Mouse (Mus musculus) cerebellum, postnatal 10 days (tissue): ENCODE measurements around the gene Pdcd1lg2.

ENCODE experiments used
- DNase-seq, 2 experiments: peaks; one replicate each; pipeline ENCODE4 v3.0.0; 2021; ENCODE audit warnings: mixed read lengths in 2 of 2

Pdcd1lg2 gene

GRCm38 (mm10) chr19:29472946-29473345 is 62.2 kb downstream of the Pdcd1lg2 start:
- DNase-seq: no peak

DNA sequence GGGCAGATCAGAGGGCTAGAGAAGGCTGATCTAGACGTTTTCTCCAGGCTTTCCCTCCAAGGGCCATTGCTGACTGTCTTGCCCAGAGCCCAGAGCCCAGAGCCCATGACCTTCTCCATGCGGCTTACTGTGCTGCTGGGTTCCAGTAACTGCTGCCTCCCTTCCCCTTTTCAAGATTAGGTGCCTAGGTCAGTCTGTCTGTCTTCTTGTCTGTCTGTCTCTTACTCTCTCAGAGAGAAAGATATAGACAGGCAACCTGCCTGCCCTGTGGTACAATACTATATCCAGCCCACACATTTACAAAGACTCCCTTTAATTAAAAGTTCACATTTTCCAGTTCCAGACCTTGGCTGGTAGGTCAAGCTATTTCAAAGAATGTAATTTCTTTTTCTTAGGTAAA is 64.1 kb downstream of the Pdcd1lg2 start:
- no peak for DNase-seq

DNA sequence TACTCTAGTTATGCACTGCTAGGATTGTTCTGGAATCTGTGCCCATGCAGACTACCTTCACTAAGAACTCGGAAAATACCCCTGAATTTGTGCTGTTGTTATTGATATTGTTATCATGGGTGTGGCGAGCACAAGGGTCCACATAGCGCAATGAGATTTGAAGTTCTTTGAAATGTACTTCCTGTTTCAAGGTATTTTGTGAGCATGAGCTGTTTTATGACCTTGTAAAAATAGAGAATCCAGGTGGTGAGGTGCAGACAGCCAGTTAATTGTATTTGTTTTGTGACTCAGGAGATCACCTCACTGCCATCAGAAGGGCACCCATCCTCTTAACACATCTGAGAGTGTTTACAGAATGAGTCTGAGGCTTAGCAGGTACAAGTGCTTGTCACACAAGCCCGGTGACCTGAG is 64.5 kb downstream of the Pdcd1lg2 start:
- DNase-seq: no peak

DNA sequence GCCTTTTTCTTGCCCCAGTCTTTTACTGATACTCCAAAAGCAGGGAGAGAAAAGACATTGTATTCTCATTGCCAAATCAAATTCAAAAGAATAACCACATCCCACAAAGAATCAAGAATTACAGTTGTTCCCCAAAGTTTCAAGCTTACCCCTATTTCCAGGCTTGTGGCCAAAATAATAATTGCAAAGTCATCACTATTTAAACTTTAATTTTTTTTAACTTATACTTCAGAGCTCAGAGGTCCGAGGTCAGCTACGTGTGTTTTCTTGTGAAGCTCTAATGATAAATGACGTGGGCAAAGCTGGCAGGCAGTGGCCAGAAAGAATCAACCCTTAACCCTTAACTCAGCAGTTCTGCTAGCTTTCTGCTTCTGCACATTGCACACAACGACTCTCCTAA is 67.9 kb downstream of the Pdcd1lg2 start:
- no peak for DNase-seq

- no peak for DNase-seq
These were observed 70.9 kb downstream of the Pdcd1lg2 start for GRCm38 (mm10) chr19:29481578-29481977.

DNA sequence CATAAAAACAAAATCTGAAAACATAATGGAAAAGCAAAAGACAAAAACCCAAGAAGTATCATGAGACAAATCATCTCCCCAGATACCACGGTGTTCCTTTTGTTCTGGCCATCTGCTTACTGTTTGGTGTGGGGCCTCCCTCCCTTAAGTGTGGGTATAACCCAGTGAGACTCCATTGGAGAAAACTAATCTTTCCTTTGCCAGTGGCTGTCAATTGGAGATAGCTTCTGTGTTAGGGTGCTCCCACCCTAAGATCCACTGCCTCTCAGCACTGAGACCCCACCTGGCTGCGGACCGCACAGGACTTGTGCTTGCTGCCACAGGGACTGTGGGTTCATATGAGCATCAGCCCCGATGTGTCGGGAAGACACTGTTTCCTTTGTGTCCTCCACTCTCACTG is 71.4 kb downstream of the Pdcd1lg2 start:
- no peak for DNase-seq

GRCm38 (mm10) chr19:29482637-29483036 is 71.9 kb downstream of the Pdcd1lg2 start:
- DNase-seq: no peak

DNA sequence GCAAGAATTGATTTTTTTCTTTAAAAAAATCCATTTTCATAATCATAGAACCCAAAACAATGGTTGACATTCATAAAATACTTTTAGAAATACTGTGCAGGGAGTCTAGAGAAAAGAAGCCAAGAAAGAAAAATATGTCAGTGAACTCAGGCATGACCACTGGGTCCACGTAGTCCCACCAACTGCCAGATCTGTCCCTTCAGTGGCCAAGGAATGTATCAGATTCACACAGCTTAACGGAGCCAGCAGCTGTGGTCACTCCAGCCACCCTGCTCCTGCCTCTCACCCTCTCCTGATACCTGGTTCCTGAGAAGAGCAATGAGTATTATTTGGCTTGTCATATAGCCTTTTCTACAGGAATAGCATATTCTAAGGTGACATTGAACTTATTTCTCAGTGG is 72.7 kb downstream of the Pdcd1lg2 start:
- no peak for DNase-seq

- DNase-seq: no peak
These were observed 73.8 kb downstream of the Pdcd1lg2 start for GRCm38 (mm10) chr19:29484537-29484936.

DNA sequence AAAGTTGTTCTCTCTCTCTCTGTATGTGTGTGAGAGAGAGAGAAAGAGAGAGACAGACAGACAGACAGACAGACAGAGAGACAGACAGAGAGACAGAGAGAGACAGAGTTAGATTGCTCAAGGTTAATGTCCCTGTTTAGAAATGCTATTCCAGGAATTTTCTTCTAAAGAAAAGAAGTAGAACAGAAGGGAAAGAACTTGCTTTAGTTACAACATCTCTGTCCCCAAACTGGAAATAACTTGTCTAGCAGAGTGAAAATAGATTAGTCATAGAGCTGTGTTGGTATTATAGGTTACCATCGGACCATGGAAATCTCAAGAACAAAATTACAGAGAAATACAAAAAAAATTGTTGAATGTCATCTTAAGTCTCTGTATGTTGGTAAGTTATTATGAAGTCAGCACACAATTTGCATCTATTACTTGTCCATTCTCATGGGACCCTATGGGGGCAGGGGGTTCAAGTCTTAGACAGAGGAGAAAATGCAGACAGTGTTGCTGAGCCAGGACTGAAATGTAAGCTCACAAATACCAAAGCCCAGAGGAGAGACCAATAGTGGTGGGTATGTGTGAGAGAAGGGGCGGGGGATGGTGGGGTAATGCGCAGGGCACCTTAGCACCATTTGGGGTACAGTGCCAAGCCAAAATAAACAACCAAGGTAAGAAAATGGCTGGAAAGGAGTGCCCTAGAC is 74.7 kb downstream of the Pdcd1lg2 start:
- no peak for DNase-seq

DNA sequence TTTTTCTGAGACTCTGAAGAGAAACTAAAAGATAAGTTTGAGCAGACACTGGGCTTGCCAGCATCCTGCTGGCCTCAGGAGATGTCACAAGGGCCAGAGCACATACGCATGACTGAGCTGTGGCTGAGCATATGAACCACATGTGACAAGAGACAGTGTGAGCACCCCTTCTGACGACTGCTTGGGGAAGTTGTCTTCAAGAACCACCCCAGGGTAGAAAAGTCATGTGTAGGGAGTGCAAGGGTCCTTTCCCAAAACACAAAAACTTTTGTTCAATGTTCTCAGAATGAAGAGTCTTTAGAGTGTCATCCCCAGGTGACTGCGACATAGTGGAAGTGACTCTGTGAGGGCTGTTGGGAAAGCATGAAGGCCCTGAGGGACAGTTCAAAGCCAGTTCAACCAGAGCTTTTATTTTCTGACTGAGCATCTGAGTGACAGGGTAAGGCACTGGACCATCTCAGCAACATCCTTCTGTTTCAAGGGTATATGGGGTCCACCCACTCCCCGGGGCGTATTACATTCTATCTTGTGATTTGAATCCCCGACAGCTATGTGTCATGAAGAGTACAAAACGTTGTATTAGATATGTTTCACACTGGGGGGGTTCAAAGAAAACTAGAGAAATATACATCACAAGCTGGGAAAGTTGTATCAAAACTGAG is 76.0 kb downstream of the Pdcd1lg2 start:
- DNase-seq: peak; percentile 7 to 31

GRCm38 (mm10) chr19:29487326-29488072 is 76.8 kb downstream of the Pdcd1lg2 start:
- DNase-seq: no peak

- DNase-seq: no peak
These were observed 77.3 kb downstream of the Pdcd1lg2 start for GRCm38 (mm10) chr19:29488073-29488390.

GRCm38 (mm10) chr19:29488420-29488819 is 77.7 kb downstream of the Pdcd1lg2 start:
- no peak for DNase-seq

- no peak for DNase-seq
These were observed 79.1 kb downstream of the Pdcd1lg2 start for GRCm38 (mm10) chr19:29489785-29490284.

GRCm38 (mm10) chr19:29491467-29491866 is 80.7 kb downstream of the Pdcd1lg2 start:
- DNase-seq: no peak

DNA sequence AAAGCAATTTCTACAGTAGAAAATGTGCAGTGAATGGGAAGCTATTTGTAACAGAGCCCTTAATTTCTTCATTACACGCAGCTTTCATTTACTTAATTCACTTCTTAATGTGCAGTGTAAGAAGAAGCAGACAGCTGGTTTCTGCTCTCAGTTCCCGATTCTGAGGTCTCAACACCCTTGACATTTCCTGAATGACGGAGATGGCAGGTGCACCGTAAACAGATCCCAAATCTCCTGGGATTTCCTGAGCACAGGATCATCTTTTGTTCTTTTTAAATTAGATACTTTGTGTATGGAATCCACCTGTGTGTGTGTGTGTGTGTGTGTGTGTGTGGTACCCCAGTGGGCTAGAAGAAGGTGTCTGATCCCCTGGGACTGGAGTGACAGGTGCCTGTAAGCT is 83.7 kb downstream of the Pdcd1lg2 start:
- DNase-seq: no peak

DNA sequence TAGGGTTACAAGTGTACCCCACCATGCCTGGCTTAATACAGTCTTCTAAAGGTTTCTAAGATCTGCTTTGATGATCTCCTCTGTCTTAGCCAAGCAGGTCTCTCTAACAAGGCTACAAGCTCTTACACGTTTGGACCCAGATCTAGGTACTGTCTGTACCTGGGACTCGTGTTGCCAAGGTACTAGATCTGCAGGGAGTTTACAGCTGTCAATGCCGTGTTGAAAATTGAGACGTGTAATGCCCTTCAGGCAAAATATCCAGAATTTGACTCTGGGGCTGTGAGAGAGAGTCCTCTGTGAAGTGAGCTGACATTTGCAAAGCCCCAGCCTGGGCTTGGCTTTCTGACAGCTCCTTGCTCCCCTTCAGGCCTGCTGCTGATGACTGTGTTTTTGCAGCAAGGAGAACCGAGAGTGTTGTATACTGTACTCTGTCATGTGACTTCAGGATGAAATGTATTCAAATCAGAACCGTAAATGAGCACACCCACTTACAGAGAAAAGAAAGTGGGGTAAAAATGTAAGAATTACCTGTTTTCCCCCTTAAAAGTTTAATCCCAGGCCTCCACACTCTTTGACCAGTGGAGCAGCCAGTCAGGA is 85.4 kb downstream of the Pdcd1lg2 start:
- DNase-seq: no peak

GRCm38 (mm10) chr19:29496786-29497557 is 86.3 kb downstream of the Pdcd1lg2 start:
- no peak for DNase-seq

DNA sequence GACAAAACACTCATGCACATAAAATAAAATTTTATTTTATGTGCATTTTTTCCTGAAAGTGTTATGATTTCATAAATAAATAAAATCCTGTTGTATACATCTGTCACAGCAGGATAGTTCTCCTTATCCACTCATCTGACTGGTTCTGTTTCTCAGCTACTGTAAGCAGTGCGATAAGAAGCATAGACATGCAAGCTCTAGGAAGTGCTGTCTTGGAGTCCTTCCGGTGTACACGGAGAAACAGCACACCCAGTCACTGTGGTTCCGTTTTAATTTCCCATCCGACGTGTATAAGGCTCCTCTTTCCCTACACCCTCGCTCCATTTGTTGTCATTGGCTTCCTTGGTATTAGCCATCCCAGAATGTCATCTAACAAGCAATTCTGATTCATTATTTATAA is 87.2 kb downstream of the Pdcd1lg2 start:
- DNase-seq: no peak

DNA sequence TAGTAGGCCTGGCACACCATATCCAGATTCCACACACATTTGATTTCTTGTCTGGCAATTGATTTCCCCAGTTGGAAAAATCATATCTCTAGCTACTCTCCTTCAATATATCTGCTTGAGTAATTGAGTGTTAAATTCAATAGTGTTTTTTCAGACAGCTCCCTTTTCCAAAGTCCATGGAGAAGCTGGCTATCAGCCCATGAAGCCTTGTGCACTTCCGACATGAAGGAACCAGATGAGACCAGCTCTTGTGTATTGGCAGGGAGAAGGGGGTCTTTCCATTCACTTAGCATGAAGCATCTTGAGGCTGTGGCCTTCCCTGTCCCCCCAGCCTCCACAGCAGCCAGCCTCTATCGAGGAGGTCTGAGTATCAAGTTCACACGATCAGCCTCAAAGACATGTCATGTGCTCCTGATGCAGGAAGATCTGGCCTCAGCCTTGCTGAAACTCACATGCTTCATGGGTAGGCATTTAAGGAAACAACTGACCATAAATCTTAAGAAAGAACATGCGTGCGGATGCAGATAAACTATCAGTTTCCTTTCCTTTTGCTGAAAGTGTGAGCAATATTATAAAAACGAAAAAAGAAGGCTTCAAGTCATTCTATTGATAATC is 88.2 kb downstream of the Pdcd1lg2 start:
- DNase-seq: no peak

DNA sequence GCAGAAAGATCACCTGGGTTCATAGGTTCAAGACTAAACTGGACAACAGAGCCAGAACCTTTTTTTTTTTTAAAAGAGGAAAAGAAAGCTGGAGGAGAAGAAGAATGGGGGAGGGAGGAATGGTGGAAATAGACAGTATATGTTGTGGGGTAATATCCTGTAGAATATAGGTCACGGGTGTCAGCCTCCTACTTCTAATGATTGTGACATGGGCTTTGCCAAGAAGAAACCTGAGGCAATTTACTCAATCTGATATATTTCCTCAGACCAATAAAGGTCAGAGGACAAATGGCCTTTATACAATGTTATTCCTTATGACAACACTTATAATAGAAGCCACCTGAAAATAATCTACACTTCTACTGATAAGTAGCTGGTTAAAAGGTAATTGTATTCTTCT is 89.6 kb downstream of the Pdcd1lg2 start:
- DNase-seq: no peak
